Mouse (Mus musculus) thymus, adult 2 months (tissue): Measurements from ENCODE around the gene Cant1. TPM values are rescaled to one million over a fixed set of nuclear protein-coding genes. Genes with fewer than 3 reads are reported as not detected.

Experiments used
- DNase-seq: peaks from one replicate; pipeline ENCODE4 v3.0.0; 2021
- H3K27ac ChIP-seq: fragments of 200-500 bp; 2 replicates; pipeline ENCODE4 v1.5.1; 2012; ENCODE audit warnings: low read length, control low read depth; ENCODE audit not compliant: control insufficient read depth, insufficient read depth
- H3K27me3 ChIP-seq: fragments of 200-500 bp; 2 replicates; pipeline ENCODE4 v1.6.1; 2012; ENCODE audit warnings: mild to moderate bottlenecking, low read length, moderate library complexity, mixed read lengths; ENCODE audit not compliant: control insufficient read depth, insufficient read depth
- H3K36me3 ChIP-seq: fragments of 200-500 bp; 2 replicates; pipeline ENCODE4 v1.6.1; 2012; ENCODE audit warnings: mild to moderate bottlenecking, low read length, moderate library complexity; ENCODE audit not compliant: control insufficient read depth, insufficient read depth
- H3K4me1 ChIP-seq: fragments of 200-500 bp; replicated peaks from 2 replicates; pipeline ENCODE4 v1.6.1; 2012; ENCODE audit warnings: low read length; ENCODE audit not compliant: control insufficient read depth, insufficient read depth
- H3K4me3 ChIP-seq: fragments of 200-500 bp; 2 replicates; pipeline ENCODE4 v1.5.1; 2012; ENCODE audit warnings: mild to moderate bottlenecking, low read length, control low read depth, moderate library complexity; ENCODE audit not compliant: control insufficient read depth, insufficient read depth
- CTCF ChIP-seq: fragments of 200-500 bp; IDR thresholded peaks from 2 replicates; pipeline ENCODE4 v1.5.1; 2012; ENCODE audit warnings: mild to moderate bottlenecking, control low read depth, low read length, moderate library complexity, borderline replicate concordance; ENCODE audit not compliant: control insufficient read depth, poor library complexity, insufficient read depth; ENCODE audit errors: extremely low read depth
- POLR2A ChIP-seq: fragments of 200-500 bp; IDR thresholded peaks from 2 replicates; pipeline ENCODE4 v1.6.1; 2012; ENCODE audit warnings: mild to moderate bottlenecking, low read length, control low read depth, moderate library complexity; ENCODE audit not compliant: control insufficient read depth, poor library complexity, insufficient read depth; ENCODE audit errors: extremely low read depth
- WGBS: fragments of 180-500 bp; shearing (Covaris S2); methylation state at CpG from one replicate; pipeline ENCODE4 v1.1.7; 2018; 5-methylcytosine and 5-hydroxymethylcytosine counted together
- polyA plus RNA-seq: library from polyadenylated mRNA; depleted of rRNA; stranded (reverse); fragments of >200 nt; gene quantifications from 2 replicates; pipeline ENCODE4 v1.2.3, GENCODE M21; 2012

The Cant1 gene
- polyA plus RNA-seq, 1 experiment, result 100 TPM

DNA sequence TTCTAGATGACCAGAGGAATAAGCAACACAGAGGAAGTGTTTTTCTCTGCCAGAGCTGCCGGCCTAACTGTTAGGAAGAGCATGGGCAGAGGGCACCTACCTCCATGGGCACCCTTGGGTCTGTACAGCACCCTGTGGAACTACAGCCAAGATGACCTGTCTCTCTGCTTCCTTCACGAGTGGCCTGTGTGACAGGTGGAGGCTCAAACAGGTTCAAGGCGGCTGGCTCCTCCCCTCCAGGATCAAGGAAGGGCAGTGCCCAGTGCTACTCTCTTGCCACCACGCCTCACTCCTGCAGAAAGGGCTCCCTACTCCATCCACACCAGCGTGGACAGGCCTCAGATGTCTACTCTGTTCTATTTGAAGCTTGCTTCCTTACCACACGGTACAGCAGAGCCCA, 3.3 kb downstream of the Cant1 start:
- no peak overlapping the region for H3K4me3 ChIP-seq
- no peak overlapping the region for H3K27ac ChIP-seq
- peaks cover 16% of the 10 kb centered on the region for H3K4me1 ChIP-seq
- H3K27me3 ChIP-seq, result no peaks in the 10 kb centered on the region
- 93% methylated on average over 6 of the region's 6 CpGs for WGBS
- no peak for TF ChIP-seq POLR2A
- TF ChIP-seq CTCF, result no peak
- DNase-seq, result no peak
- peaks cover 14% of the 10 kb centered on the region for H3K36me3 ChIP-seq

DNA sequence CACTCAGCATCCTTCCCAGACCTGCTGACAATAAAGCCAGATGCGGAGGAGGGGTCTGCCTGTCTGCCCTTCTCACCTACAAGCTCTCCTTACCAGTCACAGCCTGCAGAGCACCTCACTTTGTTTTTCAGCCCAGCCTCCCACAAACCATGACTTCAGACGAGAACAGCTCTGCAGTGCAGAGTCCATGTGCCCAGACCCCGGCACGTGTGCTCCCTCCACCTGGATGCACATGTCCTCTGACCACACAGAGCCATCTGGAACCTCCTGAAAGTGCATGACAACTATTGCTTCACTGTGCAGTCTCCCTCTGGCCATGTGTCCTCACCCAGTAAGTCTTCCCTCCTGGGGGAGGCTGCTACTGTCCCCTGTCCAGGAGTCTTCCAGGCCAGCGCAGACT, 4.6 kb downstream of the Cant1 start:
- peaks cover 13% of the 10 kb centered on the region for H3K4me1 ChIP-seq

DNA sequence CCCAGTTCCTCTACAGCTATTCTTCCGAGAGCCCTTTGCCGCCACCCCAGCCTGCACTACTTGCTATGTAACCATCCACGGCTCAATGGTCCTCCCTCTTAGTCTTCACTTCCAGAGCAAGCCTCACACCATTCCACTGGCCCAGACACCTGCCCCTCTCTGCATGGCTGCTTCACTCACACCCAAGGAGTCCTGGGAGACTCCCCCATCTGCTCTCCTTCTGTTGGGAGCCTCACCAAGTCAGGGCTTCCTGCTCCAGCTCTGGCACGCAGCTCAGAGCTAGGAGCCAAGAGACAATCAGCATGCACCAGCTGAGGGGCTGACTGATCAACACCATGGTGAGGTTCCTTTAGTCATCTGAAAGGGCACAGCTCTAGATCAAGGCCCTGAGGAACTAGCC, 5.8 kb downstream of the Cant1 start:
- DNase-seq, result no peak

More for the DNA sequence above, 4.6 kb downstream of the Cant1 start:
- H3K36me3 ChIP-seq, result peaks cover 22% of the 10 kb centered on the region
- WGBS, result 92% methylated on average over 5 of the region's 5 CpGs
- H3K27me3 ChIP-seq, result no peaks in the 10 kb centered on the region
- H3K4me3 ChIP-seq, result no peak overlapping the region
- no peak for TF ChIP-seq POLR2A
- no peak overlapping the region for H3K27ac ChIP-seq
- DNase-seq, result no peak

DNA sequence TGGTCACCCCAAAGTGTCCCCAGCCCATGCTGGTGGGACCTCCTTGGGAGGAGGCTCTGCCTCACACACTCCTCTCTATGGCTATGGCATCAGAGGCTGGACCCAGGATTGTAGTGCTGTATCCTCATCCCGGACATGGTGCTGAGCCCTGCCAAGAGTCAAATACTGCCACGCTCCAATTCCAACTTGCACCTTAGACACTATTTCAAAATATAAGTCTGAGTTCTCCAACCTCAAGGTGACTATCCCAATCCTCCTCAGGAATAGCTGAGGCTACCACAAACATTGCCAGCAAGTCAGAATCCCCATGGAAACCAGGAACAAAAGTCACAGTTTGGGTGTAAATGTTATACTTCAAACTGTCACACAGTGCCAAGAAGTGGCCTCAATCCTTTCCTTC, 6.3 kb downstream of the Cant1 start:
- 96% methylated on average over 2 of the region's 2 CpGs for WGBS
- Histone ChIP-seq H3K27ac (no peak overlapping the region), H3K27me3 (no peaks in the 10 kb centered on the region), H3K36me3 (peaks cover 32% of the 10 kb centered on the region), H3K4me1 (0 out of 2 replicates have a peak, but pooled peaks cover 4% of the 10 kb centered on the region), H3K4me3 (no peak overlapping the region)
- no peak for DNase-seq
- TF ChIP-seq CTCF (no peak), POLR2A (no peak)

More for the DNA sequence above, 5.8 kb downstream of the Cant1 start:
- H3K36me3 ChIP-seq, result peaks cover 28% of the 10 kb centered on the region
- 95% methylated on average over 4 of the region's 4 CpGs for WGBS
- no peak overlapping the region for H3K4me3 ChIP-seq
- no peak overlapping the region for H3K27ac ChIP-seq
- TF ChIP-seq CTCF (no peak), POLR2A (no peak)
- H3K4me1 ChIP-seq, result peaks cover 8% of the 10 kb centered on the region
- no peaks in the 10 kb centered on the region for H3K27me3 ChIP-seq

DNA sequence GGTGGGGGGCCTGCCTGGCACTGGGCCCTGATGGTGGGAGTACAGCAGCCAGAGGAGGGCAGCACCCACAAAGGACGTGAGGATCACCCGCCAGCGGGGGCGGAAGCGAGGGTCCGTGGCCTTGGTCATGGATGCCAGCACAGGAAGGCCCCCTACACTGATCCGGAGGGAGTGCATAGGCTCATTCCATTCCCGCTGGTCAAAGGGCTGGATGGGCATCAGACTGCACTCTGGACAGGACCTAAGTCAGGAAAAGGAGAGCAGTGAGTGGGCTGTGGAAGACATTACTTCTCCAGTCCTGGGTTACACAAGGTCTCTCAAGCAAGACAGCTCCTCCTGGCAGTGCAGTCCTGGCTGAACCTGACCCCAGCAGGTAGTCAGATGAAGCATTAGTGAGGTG, 7.6 kb downstream of the Cant1 start:
- no peak for TF ChIP-seq POLR2A
- TF ChIP-seq CTCF, result no peak
- Histone ChIP-seq H3K36me3 (peaks cover 42% of the 10 kb centered on the region), H3K27ac (no peak overlapping the region), H3K27me3 (no peaks in the 10 kb centered on the region), H3K4me3 (no peak overlapping the region), H3K4me1 (no peaks in the 10 kb centered on the region)
- no peak for DNase-seq
- WGBS, result 98% methylated on average over 8 of the region's 8 CpGs

DNA sequence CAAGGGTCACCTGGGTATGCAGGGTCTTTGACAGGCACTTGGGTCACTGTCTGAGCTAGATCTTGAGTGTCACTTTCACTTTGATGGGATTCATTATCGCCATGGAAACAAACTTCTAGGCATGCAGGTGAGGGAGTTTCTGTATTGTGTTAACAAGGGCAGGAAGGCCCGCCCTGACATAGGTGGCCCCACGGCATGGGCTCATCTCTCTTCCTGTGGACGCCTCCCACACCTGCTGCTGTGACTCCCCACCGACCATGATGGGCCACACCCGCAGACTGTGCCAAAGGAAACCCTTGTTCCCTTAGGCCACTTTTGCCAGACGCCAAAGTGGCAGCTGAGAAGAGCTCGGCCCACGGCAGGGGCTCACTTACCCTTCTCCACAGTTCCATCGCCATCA, 8.4 kb downstream of the Cant1 start:
- H3K27ac ChIP-seq, result no peak overlapping the region
- H3K27me3 ChIP-seq, result no peaks in the 10 kb centered on the region
- no peak overlapping the region for H3K4me3 ChIP-seq
- H3K36me3 ChIP-seq, result peaks cover 44% of the 10 kb centered on the region
- DNase-seq, result no peak
- no peak for TF ChIP-seq CTCF
- no peak for TF ChIP-seq POLR2A
- no peaks in the 10 kb centered on the region for H3K4me1 ChIP-seq
- 93% methylated on average over 10 of the region's 10 CpGs for WGBS

DNA sequence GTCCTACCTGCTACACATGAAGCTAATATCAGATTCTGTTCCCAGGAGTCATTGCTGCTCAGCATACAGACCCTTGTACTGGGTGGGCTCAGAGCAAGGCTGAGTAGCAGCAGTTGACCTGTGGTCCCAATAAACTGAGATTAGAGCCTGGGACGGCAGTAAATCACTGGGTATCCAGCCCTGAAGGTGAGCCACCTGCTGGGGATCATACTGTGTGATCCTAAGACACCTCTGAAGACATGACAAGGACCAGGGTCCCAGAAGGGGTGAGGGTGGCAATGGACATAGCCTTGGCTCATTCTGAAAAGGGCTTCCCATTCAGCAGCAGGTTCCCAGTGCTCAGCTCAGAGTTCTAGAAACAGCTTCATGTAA, 8.8 kb downstream of the Cant1 start:
- DNase-seq, result no peak
- Histone ChIP-seq H3K36me3 (peaks cover 44% of the 10 kb centered on the region), H3K27ac (no peak overlapping the region), H3K4me1 (no peaks in the 10 kb centered on the region), H3K27me3 (no peaks in the 10 kb centered on the region), H3K4me3 (no peak overlapping the region)
- TF ChIP-seq CTCF (no peak), POLR2A (no peak)
- WGBS, result 100% methylated on average over 1 of the region's 1 CpGs
